Mouse (Mus musculus) heart, embryonic 14.5 days (tissue): ENCODE measurements around the gene Abi3bp. TPM values are rescaled to one million over a fixed set of nuclear protein-coding genes. Genes with fewer than 3 reads are reported as not detected.
A peak's percentile ranks its signal among the peaks of the same experiment; 100 is the strongest.

Experiments used
- ATAC-seq: fragments of 200-750 bp; cut with Nextera tagmentation; 2 replicates; pipeline ENCODE4 v1.8.0; 2017; ENCODE audit warnings: low read depth, moderate TSS enrichment; ENCODE audit not compliant: insufficient number of reproducible peaks, insufficient read depth, low FRiP score
- H3K27ac ChIP-seq, 2 experiments: fragments of 200-500 bp in 1 of 2; fragments of 300-500 bp in 1 of 2; sonication (generic) in 1 of 2; replicated peaks in 1 of 2; 2 replicates each; pipeline ENCODE4 v1.5.1; 2012 to 2014; ENCODE audit warnings: low read depth in 2 of 2, low read length in 2 of 2, control low read depth in 1 of 2, mild to moderate bottlenecking in 1 of 2, mixed read lengths in 1 of 2; ENCODE audit not compliant: control insufficient read depth in 1 of 2, insufficient read depth in 1 of 2
- H3K27me3 ChIP-seq: fragments of 300-500 bp; sonication (generic); 2 replicates; pipeline ENCODE4 v1.6.1; 2014; ENCODE audit warnings: mild to moderate bottlenecking, low read length, control low read depth; ENCODE audit not compliant: control insufficient read depth, insufficient read depth
- H3K36me3 ChIP-seq: fragments of 300-500 bp; sonication (generic); 2 replicates; pipeline ENCODE4 v1.6.1; 2014; ENCODE audit warnings: mild to moderate bottlenecking, control low read depth, low read length, mixed read lengths; ENCODE audit not compliant: control insufficient read depth, insufficient read depth
- H3K4me1 ChIP-seq, 2 experiments: fragments of 200-500 bp in 1 of 2; fragments of 300-500 bp in 1 of 2; sonication (generic) in 1 of 2; 2 replicates each; pipeline ENCODE4 v1.6.1; 2012 to 2014; ENCODE audit warnings: low read length in 2 of 2, control low read depth in 1 of 2, mixed read lengths in 1 of 2; ENCODE audit not compliant: control insufficient read depth in 2 of 2, insufficient read depth in 2 of 2
- H3K4me2 ChIP-seq: fragments of 300-500 bp; sonication (generic); 2 replicates; pipeline ENCODE4 v1.6.1; 2014; ENCODE audit warnings: mild to moderate bottlenecking, low read length
- H3K4me3 ChIP-seq, 2 experiments: fragments of 200-500 bp in 1 of 2; fragments of 300-500 bp in 1 of 2; sonication (generic) in 1 of 2; 2 replicates each; pipeline ENCODE4 v1.5.1; 2012 to 2014; ENCODE audit warnings: low read length in 2 of 2, mild to moderate bottlenecking in 2 of 2, control low read depth in 1 of 2, low read depth in 1 of 2, moderate library complexity in 1 of 2; ENCODE audit not compliant: control insufficient read depth in 1 of 2, insufficient read depth in 1 of 2
- H3K9ac ChIP-seq: fragments of 300-500 bp; sonication (generic); 2 replicates; pipeline ENCODE4 v1.6.1; 2014; ENCODE audit warnings: mild to moderate bottlenecking, low read length
- H3K9me3 ChIP-seq: fragments of 300-500 bp; sonication (generic); 2 replicates; pipeline ENCODE4 v1.6.1; 2016; ENCODE audit warnings: low read length, control low read depth; ENCODE audit not compliant: control insufficient read depth
- WGBS: fragments of 180-500 bp; shearing (Covaris S2); extraction: QIAGEN DNeasy Blood & Tissue Kit; methylation state at CpG from one replicate; pipeline ENCODE4 v1.1.7; 2014; 5-methylcytosine and 5-hydroxymethylcytosine counted together
- polyA plus RNA-seq: library from polyadenylated mRNA; unstranded; fragments of >200 nt; fragmentation: Nextera tagmentation; extraction: Ambion mirVana; gene quantifications from 2 replicates; pipeline ENCODE4 v1.2.1, GENCODE M21; 2014

Abi3bp gene
- polyA plus RNA-seq, 1 experiment from 2014 or later = 4.7 TPM

- H3K9me3 ChIP-seq = no peaks in the 10 kb centered on the region
- no peak overlapping the region for H3K27ac ChIP-seq
- no peaks in the 10 kb centered on the region for H3K4me1 ChIP-seq
- no peak for ATAC-seq
- no peak overlapping the region for H3K9ac ChIP-seq
- no peaks in the 10 kb centered on the region for H3K27me3 ChIP-seq
- 79% methylated on average over 8 of the region's 8 CpGs for WGBS
- no peaks in the 10 kb centered on the region for H3K36me3 ChIP-seq
- H3K4me3 ChIP-seq = no peak overlapping the region
- H3K4me2 ChIP-seq = no peak overlapping the region
Measured at GRCm38 (mm10) chr16:56458052-56458754, 19.5 kb upstream of the Abi3bp start.

- WGBS = 85% methylated on average over 2 of the region's 2 CpGs
Measured at GRCm38 (mm10) chr16:56473160-56473559, 4.5 kb upstream of the Abi3bp start.

GRCm38 (mm10) chr16:56475676-56476075, 2.0 kb upstream of the Abi3bp start:
- 87% methylated on average over 5 of the region's 5 CpGs for WGBS

More at GRCm38 (mm10) chr16:56473160-56473559, 4.5 kb upstream of the Abi3bp start:
- no peak for ATAC-seq
- Histone ChIP-seq H3K9me3 (no peaks in the 10 kb centered on the region), H3K36me3 (no peaks in the 10 kb centered on the region), H3K9ac (no peak overlapping the region), H3K27me3 (no peaks in the 10 kb centered on the region), H3K4me3 (no peak overlapping the region), H3K27ac (no peak overlapping the region), H3K4me1 (no peaks in the 10 kb centered on the region; a peak in 1 of 4 replicates), H3K4me2 (no peak overlapping the region)

GRCm38 (mm10) chr16:56478575-56479191, 1.0 kb downstream of the Abi3bp start:
- no peak for ATAC-seq
- peak overlapping the region; percentile 35; the same call in 1 of the 2 replicates for H3K9ac ChIP-seq

More at GRCm38 (mm10) chr16:56475676-56476075, 2.0 kb upstream of the Abi3bp start:
- H3K4me1 ChIP-seq = no peaks in the 10 kb centered on the region; a peak in 1 of 4 replicates
- H3K36me3 ChIP-seq = no peaks in the 10 kb centered on the region
- H3K4me3 ChIP-seq = no peak overlapping the region
- H3K9me3 ChIP-seq = no peaks in the 10 kb centered on the region
- H3K9ac ChIP-seq = no peak overlapping the region
- no peak for ATAC-seq
- no peaks in the 10 kb centered on the region for H3K27me3 ChIP-seq
- no peak overlapping the region for H3K4me2 ChIP-seq
- no peak overlapping the region for H3K27ac ChIP-seq

GRCm38 (mm10) chr16:56483466-56483865, 5.8 kb downstream of the Abi3bp start:
- H3K36me3 ChIP-seq = no peaks in the 10 kb centered on the region
- WGBS = 91% methylated on average over 10 of the region's 10 CpGs
- no peak for ATAC-seq
- H3K4me3 ChIP-seq = no peak overlapping the region
- no peak overlapping the region for H3K27ac ChIP-seq
- H3K9me3 ChIP-seq = no peaks in the 10 kb centered on the region
- no peak overlapping the region for H3K4me2 ChIP-seq
- no peaks in the 10 kb centered on the region; a peak in 1 of 4 replicates for H3K4me1 ChIP-seq
- no peaks in the 10 kb centered on the region for H3K27me3 ChIP-seq
- H3K9ac ChIP-seq = no peak overlapping the region

More at GRCm38 (mm10) chr16:56478575-56479191, 1.0 kb downstream of the Abi3bp start:
- 43% methylated on average over 12 of the region's 12 CpGs for WGBS
- H3K4me2 ChIP-seq = peak overlapping the region; percentile 52
- H3K27me3 ChIP-seq = no peaks in the 10 kb centered on the region
- no peaks in the 10 kb centered on the region; a peak in 1 of 4 replicates for H3K4me1 ChIP-seq
- H3K36me3 ChIP-seq = no peaks in the 10 kb centered on the region
- no peaks in the 10 kb centered on the region for H3K9me3 ChIP-seq
- no peak overlapping the region for H3K27ac ChIP-seq
- peak overlapping the region; percentile 32; a peak in 3 of 4 replicates for H3K4me3 ChIP-seq

GRCm38 (mm10) chr16:56486461-56486860, 8.8 kb downstream of the Abi3bp start:
- no peak for ATAC-seq
- 32% methylated on average over 4 of the region's 4 CpGs for WGBS
- H3K9ac ChIP-seq = no peak overlapping the region

GRCm38 (mm10) chr16:56490861-56491260, 13.2 kb downstream of the Abi3bp start:
- no peaks in the 10 kb centered on the region for H3K36me3 ChIP-seq
- no peak for ATAC-seq
- WGBS = 72% methylated on average over 3 of the region's 3 CpGs

More at GRCm38 (mm10) chr16:56486461-56486860, 8.8 kb downstream of the Abi3bp start:
- no peaks in the 10 kb centered on the region; a peak in 1 of 4 replicates for H3K4me1 ChIP-seq
- no peak overlapping the region for H3K27ac ChIP-seq
- no peak overlapping the region for H3K4me2 ChIP-seq
- no peak overlapping the region for H3K4me3 ChIP-seq
- no peaks in the 10 kb centered on the region for H3K9me3 ChIP-seq
- no peaks in the 10 kb centered on the region for H3K36me3 ChIP-seq
- H3K27me3 ChIP-seq = no peaks in the 10 kb centered on the region

More at GRCm38 (mm10) chr16:56490861-56491260, 13.2 kb downstream of the Abi3bp start:
- Histone ChIP-seq H3K4me2 (no peak overlapping the region), H3K4me1 (no peaks in the 10 kb centered on the region; a peak in 1 of 4 replicates), H3K27me3 (no peaks in the 10 kb centered on the region), H3K4me3 (no peak overlapping the region), H3K27ac (no peak overlapping the region), H3K9ac (no peak overlapping the region), H3K9me3 (no peaks in the 10 kb centered on the region)
